Mouse (Mus musculus): Measurements from ENCODE around the gene Tmc4. TPM values are rescaled to one million over a fixed set of nuclear protein-coding genes. Genes with fewer than 3 reads are reported as not detected.

The Tmc4 gene
- polyA plus RNA-seq, 1 experiment = 1.8 TPM

DNA sequence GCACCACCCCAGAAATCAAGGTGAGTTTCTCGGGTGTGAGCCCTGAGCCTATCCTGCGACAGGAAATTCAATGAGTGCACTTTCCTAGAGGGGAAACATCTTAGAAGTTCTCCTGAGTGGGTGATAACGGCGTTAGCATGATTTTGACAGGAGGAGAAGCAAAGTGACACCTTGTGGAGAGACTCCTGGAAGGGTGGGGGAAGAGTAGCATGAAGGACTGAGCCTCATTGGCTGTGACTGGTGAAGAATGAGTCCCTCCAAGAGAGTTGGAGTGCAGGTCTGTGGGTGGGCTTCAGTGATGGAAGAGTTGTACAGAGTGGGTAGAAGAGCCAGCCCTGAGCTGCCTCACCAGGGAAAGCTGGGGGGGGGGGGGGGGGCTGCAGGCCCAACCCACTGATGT, 20.4 kb downstream of the Tmc4 start:
- no peak overlapping the region for H3ac ChIP-seq (ENCODE audit: control insufficient read depth, insufficient read length, low read depth)
- peaks cover 78% of the 10 kb centered on the region for H3K36me3 ChIP-seq (ENCODE audit: control insufficient read depth, insufficient read depth)
- peaks cover 2% of the 10 kb centered on the region for H3K79me3 ChIP-seq (ENCODE audit: low read depth)
- H3K4me3 ChIP-seq (ENCODE audit: insufficient read depth, poor library complexity, severe bottlenecking) = no peak overlapping the region
- TF ChIP-seq MYOG (IDR thresholded peaks at IDR 0.05; ENCODE audit: control insufficient read depth, extremely low read depth, insufficient read length) (no peak), MAX (IDR thresholded peaks at IDR 0.05) (no peak)
- H3K27me3 ChIP-seq (ENCODE audit: control insufficient read depth, insufficient read depth, insufficient read length) = no peaks in the 10 kb centered on the region
- peaks cover 6% of the 10 kb centered on the region for H3K79me2 ChIP-seq (ENCODE audit: control insufficient read depth, insufficient read depth)

DNA sequence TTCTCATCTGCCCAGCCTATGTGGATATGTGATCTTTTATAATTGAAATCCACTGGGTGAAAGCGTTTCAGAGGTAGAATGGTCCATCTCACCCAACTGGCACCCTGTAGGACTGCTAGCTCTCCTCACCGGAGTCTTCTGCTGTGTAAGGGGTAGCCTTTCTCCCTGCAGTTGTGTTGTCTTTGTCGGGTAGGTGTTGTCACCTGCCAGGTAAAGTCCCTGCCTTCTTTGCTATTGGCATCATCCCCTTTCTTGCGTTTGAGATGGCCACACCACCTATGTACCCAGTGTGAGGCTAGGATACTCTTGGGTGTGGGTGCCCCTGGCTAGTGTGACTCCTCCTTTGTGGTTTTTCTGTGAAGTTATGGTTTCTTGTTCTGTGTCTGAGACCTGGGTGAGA, 30.7 kb downstream of the Tmc4 start:
- peak overlapping the region; percentile 57 for H3K4me3 ChIP-seq (ENCODE audit: insufficient read depth, poor library complexity, severe bottlenecking)
- peak overlapping the region; percentile 100 for H3ac ChIP-seq (ENCODE audit: control insufficient read depth, insufficient read length, low read depth)
- H3K79me2 ChIP-seq (ENCODE audit: control insufficient read depth, insufficient read depth) = peaks cover 56% of the 10 kb centered on the region
- H3K27me3 ChIP-seq (ENCODE audit: control insufficient read depth, insufficient read depth, insufficient read length) = no peaks in the 10 kb centered on the region
- TF ChIP-seq MYOG (IDR thresholded peaks at IDR 0.05; ENCODE audit: control insufficient read depth, extremely low read depth, insufficient read length) = no peak
- TF ChIP-seq FOSL1 (IDR thresholded peaks at IDR 0.05; ENCODE audit: insufficient read depth, low read length, poor library complexity, severe bottlenecking) = no peak
- TF ChIP-seq CEBPB (IDR thresholded peaks at IDR 0.05; ENCODE audit: low read depth) = no peak
- TF ChIP-seq MAX (IDR thresholded peaks at IDR 0.05) = no peak
- TF ChIP-seq MYOD1 (IDR thresholded peaks at IDR 0.05; ENCODE audit: control insufficient read depth, insufficient read length, low read depth) = no peak
- TF ChIP-seq CTCF (IDR thresholded peaks at IDR 0.05; ENCODE audit: control insufficient read depth, insufficient read depth, insufficient read length) = no peak
- TF ChIP-seq USF1 (IDR thresholded peaks at IDR 0.05; ENCODE audit: low read depth) = no peak
- H3K36me3 ChIP-seq (ENCODE audit: control insufficient read depth, insufficient read depth) = peaks cover 12% of the 10 kb centered on the region
- H3K79me3 ChIP-seq (ENCODE audit: low read depth) = peaks cover 47% of the 10 kb centered on the region

DNA sequence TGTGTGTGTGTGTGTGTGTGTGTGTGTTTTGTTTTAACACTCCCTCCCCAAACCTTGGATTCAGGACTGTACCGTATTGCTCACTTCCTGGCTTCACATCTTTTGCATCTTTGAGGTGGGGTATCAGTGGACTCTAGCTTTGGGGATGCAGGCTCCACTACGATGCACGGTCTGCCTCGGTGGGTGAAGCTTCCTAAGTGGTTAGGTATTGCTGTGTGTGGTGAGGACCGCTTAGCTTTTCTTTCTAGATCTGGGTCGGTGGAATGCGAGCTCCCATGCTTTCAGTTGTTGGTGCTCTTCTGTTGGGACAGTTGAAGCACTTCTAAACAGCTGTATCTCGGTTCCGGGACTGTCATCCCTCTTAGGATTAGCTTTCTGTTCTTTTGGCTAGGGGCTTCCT, 31.2 kb downstream of the Tmc4 start:
- no peaks in the 10 kb centered on the region for H3K27me3 ChIP-seq (ENCODE audit: control insufficient read depth, insufficient read depth, insufficient read length)
- peaks cover 8% of the 10 kb centered on the region for H3K36me3 ChIP-seq (ENCODE audit: control insufficient read depth, insufficient read depth)
- no peak for TF ChIP-seq FOSL1 (IDR thresholded peaks at IDR 0.05; ENCODE audit: insufficient read depth, low read length, poor library complexity, severe bottlenecking)
- no peak for TF ChIP-seq MAX (IDR thresholded peaks at IDR 0.05)
- no peak for TF ChIP-seq MYOG (IDR thresholded peaks at IDR 0.05; ENCODE audit: control insufficient read depth, extremely low read depth, insufficient read length)
- peaks cover 47% of the 10 kb centered on the region for H3K79me3 ChIP-seq (ENCODE audit: low read depth)
- H3K79me2 ChIP-seq (ENCODE audit: control insufficient read depth, insufficient read depth) = peaks cover 56% of the 10 kb centered on the region
- H3K4me3 ChIP-seq (ENCODE audit: insufficient read depth, poor library complexity, severe bottlenecking) = peak overlapping the region; percentile 57
- H3ac ChIP-seq (ENCODE audit: control insufficient read depth, insufficient read length, low read depth) = peak overlapping the region; percentile 100

DNA sequence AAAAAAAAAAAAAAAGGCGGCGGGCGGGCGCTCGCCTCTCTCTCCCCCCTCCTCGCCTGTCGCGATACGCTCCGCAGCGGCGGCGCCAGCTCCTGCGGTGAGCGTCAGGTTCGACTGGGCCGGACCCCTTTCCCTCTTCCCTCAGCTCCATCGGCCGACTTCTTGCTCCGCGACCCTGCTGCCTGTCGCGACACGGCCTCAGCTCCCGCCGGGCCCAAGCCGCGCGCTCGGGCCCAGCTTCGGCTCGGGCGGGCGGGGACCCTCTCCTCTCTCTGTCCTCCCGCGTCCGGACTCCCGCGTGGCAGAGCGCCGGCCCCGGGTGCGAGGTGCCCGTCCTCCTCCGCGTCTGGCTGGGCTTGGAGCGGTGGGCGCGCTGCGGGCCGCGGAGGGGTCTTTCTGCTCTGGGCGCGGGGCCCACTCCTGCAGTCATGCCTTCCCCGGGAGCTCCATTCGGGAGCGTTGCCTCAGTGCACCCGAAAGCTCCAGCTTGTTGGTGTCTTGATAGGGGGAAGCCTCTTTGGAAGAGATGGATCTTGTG, 31.8 kb downstream of the Tmc4 start:
- no peaks in the 10 kb centered on the region for H3K27me3 ChIP-seq (ENCODE audit: control insufficient read depth, insufficient read depth, insufficient read length)
- peak overlapping the region; percentile 100 for H3ac ChIP-seq (ENCODE audit: control insufficient read depth, insufficient read length, low read depth)
- H3K79me3 ChIP-seq (ENCODE audit: low read depth) = peaks cover 44% of the 10 kb centered on the region
- TF ChIP-seq MAX (IDR thresholded peaks at IDR 0.05) = no peak
- TF ChIP-seq CEBPB (IDR thresholded peaks at IDR 0.05; ENCODE audit: low read depth) = no peak
- no peak for TF ChIP-seq CTCF (IDR thresholded peaks at IDR 0.05; ENCODE audit: control insufficient read depth, insufficient read depth, insufficient read length)
- no peak for TF ChIP-seq USF1 (IDR thresholded peaks at IDR 0.05; ENCODE audit: low read depth)
- no peak for TF ChIP-seq MYOG (IDR thresholded peaks at IDR 0.05; ENCODE audit: control insufficient read depth, extremely low read depth, insufficient read length)
- TF ChIP-seq MYOD1 (IDR thresholded peaks at IDR 0.05; ENCODE audit: control insufficient read depth, insufficient read length, low read depth) = no peak
- TF ChIP-seq FOSL1 (IDR thresholded peaks at IDR 0.05; ENCODE audit: insufficient read depth, low read length, poor library complexity, severe bottlenecking) = no peak
- peaks cover 9% of the 10 kb centered on the region for H3K36me3 ChIP-seq (ENCODE audit: control insufficient read depth, insufficient read depth)
- H3K4me3 ChIP-seq (ENCODE audit: insufficient read depth, poor library complexity, severe bottlenecking) = peak overlapping the region; percentile 57
- peaks cover 54% of the 10 kb centered on the region for H3K79me2 ChIP-seq (ENCODE audit: control insufficient read depth, insufficient read depth)

DNA sequence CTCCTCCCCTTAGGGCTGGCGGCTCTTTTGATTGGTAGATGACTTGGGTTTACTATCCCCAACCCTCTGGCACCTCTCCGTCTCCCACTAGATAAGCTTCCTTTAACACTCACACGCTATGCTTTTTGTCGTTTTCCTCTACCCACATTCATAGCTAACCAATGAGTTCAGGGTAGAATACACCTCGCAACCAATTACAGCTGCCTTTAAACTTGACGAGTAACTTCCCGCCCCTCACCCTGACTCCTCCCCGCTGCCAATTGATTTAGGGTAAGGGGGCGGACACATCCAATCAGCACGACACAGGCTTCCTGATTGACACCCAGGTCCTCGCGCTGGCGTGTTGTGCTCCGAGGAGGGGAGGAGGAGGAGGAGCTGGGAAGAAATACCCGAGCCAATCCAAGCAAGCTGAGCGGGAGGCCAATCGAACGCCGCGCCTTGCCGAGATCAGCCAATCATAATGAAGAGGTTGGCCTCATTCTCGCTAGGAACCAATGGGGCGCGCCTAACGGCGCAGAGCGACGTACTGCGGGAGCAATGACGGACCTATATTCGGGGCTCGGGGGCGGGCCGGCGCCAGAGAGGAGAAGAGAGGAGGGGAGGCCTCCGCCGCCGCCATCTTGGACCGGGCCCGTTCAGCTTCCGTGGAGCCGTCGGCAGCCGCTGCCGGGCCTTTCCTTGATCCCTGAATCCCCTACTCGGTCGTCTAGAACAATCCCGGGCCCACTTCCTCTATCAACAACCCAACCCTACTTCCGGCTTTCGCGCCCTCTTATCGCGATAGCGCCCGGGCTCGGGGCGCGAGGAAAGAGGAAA, 32.5 kb downstream of the Tmc4 start, which contains the start of gene Cnot3:
Cnot3 (plus strand) TSS at position 597 of the 816 bp plus-strand sequence.
- H3K4me3 ChIP-seq (ENCODE audit: insufficient read depth, poor library complexity, severe bottlenecking) = peak within 1 kb of the TSS; percentile 57
- H3K36me3 ChIP-seq (ENCODE audit: control insufficient read depth, insufficient read depth) = peaks cover 12% of the 10 kb centered on the region
- H3K79me2 ChIP-seq (ENCODE audit: control insufficient read depth, insufficient read depth) = peaks cover 47% of the 10 kb centered on the region
- peaks cover 41% of the 10 kb centered on the region for H3K79me3 ChIP-seq (ENCODE audit: low read depth)
- no peaks in the 10 kb centered on the region for H3K27me3 ChIP-seq (ENCODE audit: control insufficient read depth, insufficient read depth, insufficient read length)
- no peak for TF ChIP-seq MYOD1 (IDR thresholded peaks at IDR 0.05; ENCODE audit: control insufficient read depth, insufficient read length, low read depth)
- no peak for TF ChIP-seq FOSL1 (IDR thresholded peaks at IDR 0.05; ENCODE audit: insufficient read depth, low read length, poor library complexity, severe bottlenecking)
- no peak for TF ChIP-seq CTCF (IDR thresholded peaks at IDR 0.05; ENCODE audit: control insufficient read depth, insufficient read depth, insufficient read length)
- no peak for TF ChIP-seq MYOG (IDR thresholded peaks at IDR 0.05; ENCODE audit: control insufficient read depth, extremely low read depth, insufficient read length)
- no peak for TF ChIP-seq CEBPB (IDR thresholded peaks at IDR 0.05; ENCODE audit: low read depth)
- TF ChIP-seq MAX (IDR thresholded peaks at IDR 0.05) = no peak
- TF ChIP-seq USF1 (IDR thresholded peaks at IDR 0.05; ENCODE audit: low read depth) = no peak
- H3ac ChIP-seq (ENCODE audit: control insufficient read depth, insufficient read length, low read depth) = peak within 1 kb of the TSS; percentile 100

DNA sequence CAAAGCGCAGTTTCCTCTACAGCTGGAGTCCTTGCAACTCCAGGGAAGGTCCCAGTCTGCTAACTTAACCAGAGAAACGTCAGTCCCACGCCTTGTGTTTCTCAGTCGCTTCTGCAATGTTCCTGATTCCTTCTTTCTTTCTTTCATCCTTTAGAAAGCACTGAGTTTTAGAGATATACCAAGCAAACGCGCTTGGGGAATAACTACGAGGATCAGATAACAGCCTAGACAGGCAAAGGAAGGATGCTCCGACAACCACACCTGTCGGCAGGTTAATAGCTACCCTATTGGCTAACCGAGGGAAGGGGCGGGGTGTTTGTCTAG, 33.0 kb downstream of the Tmc4 start:
- no peaks in the 10 kb centered on the region for H3K27me3 ChIP-seq (ENCODE audit: control insufficient read depth, insufficient read depth, insufficient read length)
- H3K36me3 ChIP-seq (ENCODE audit: control insufficient read depth, insufficient read depth) = peaks cover 14% of the 10 kb centered on the region
- H3K79me2 ChIP-seq (ENCODE audit: control insufficient read depth, insufficient read depth) = peaks cover 41% of the 10 kb centered on the region
- TF ChIP-seq MYOD1 (IDR thresholded peaks at IDR 0.05; ENCODE audit: control insufficient read depth, insufficient read length, low read depth) (no peak), MAX (IDR thresholded peaks at IDR 0.05) (no peak), USF1 (IDR thresholded peaks at IDR 0.05; ENCODE audit: low read depth) (no peak), FOSL1 (IDR thresholded peaks at IDR 0.05; ENCODE audit: insufficient read depth, low read length, poor library complexity, severe bottlenecking) (no peak), CTCF (IDR thresholded peaks at IDR 0.05; ENCODE audit: control insufficient read depth, insufficient read depth, insufficient read length) (no peak), CEBPB (IDR thresholded peaks at IDR 0.05; ENCODE audit: low read depth) (no peak)
- H3ac ChIP-seq (ENCODE audit: control insufficient read depth, insufficient read length, low read depth) = peak overlapping the region; percentile 64
- peak overlapping the region; percentile 7 for H3K4me3 ChIP-seq (ENCODE audit: insufficient read depth, poor library complexity, severe bottlenecking)
- H3K79me3 ChIP-seq (ENCODE audit: low read depth) = peaks cover 38% of the 10 kb centered on the region
